Mouse (Mus musculus) heart, embryonic 16.5 days (tissue): Measurements from ENCODE around the gene Pold1. TPM values are rescaled to one million over a fixed set of nuclear protein-coding genes. Genes with fewer than 3 reads are reported as not detected.

Experiments used
- ATAC-seq: fragments of 200-750 bp; cut with Nextera tagmentation; replicated peaks from 2 replicates; pipeline ENCODE4 v1.8.0; 2017; ENCODE audit warnings: moderate number of reproducible peaks; ENCODE audit not compliant: insufficient read depth, low FRiP score; ENCODE audit errors: extremely low read depth
- H3K27ac ChIP-seq: fragments of 300-500 bp; sonication (generic); 2 replicates; pipeline ENCODE4 v1.5.1; 2014; ENCODE audit warnings: mild to moderate bottlenecking, low read length, control low read depth, moderate library complexity
- H3K27me3 ChIP-seq: fragments of 300-500 bp; sonication (generic); 2 replicates; pipeline ENCODE4 v1.6.1; 2014; ENCODE audit warnings: low read length, mixed read lengths; ENCODE audit not compliant: control insufficient read depth, insufficient read depth
- H3K36me3 ChIP-seq: fragments of 300-500 bp; sonication (generic); 2 replicates; pipeline ENCODE4 v1.6.1; 2014; ENCODE audit not compliant: control insufficient read depth, insufficient read depth
- H3K4me1 ChIP-seq: fragments of 300-500 bp; sonication (generic); 2 replicates; pipeline ENCODE4 v1.6.1; 2014; ENCODE audit warnings: low read length, mixed read lengths; ENCODE audit not compliant: control insufficient read depth, insufficient read depth
- H3K4me2 ChIP-seq: fragments of 300-500 bp; sonication (generic); 2 replicates; pipeline ENCODE4 v1.6.1; 2014; ENCODE audit warnings: low read depth, mild to moderate bottlenecking, control low read depth, low read length
- H3K4me3 ChIP-seq: fragments of 300-500 bp; sonication (generic); 2 replicates; pipeline ENCODE4 v1.5.1; 2014; ENCODE audit warnings: mild to moderate bottlenecking, control low read depth, low read length
- H3K9ac ChIP-seq: fragments of 300-500 bp; sonication (generic); 2 replicates; pipeline ENCODE4 v1.6.1; 2014; ENCODE audit warnings: low read length, control low read depth
- H3K9me3 ChIP-seq: fragments of 300-500 bp; sonication (generic); replicated peaks from 2 replicates; pipeline ENCODE4 v1.6.1; 2016; ENCODE audit warnings: low read length; ENCODE audit not compliant: control insufficient read depth
- WGBS: fragments of 180-500 bp; shearing (Covaris S2); extraction: QIAGEN DNeasy Blood & Tissue Kit; methylation state at CpG from one replicate; pipeline ENCODE4 v1.1.7; 2014; 5-methylcytosine and 5-hydroxymethylcytosine counted together
- polyA plus RNA-seq: library from polyadenylated mRNA; unstranded; fragments of >200 nt; fragmentation: Nextera tagmentation; extraction: Ambion mirVana; gene quantifications from 2 replicates; pipeline ENCODE4 v1.2.1, GENCODE M21; 2015

Gene Pold1
- polyA plus RNA-seq, 1 experiment from 2014 or later, result 70.5 TPM

DNA sequence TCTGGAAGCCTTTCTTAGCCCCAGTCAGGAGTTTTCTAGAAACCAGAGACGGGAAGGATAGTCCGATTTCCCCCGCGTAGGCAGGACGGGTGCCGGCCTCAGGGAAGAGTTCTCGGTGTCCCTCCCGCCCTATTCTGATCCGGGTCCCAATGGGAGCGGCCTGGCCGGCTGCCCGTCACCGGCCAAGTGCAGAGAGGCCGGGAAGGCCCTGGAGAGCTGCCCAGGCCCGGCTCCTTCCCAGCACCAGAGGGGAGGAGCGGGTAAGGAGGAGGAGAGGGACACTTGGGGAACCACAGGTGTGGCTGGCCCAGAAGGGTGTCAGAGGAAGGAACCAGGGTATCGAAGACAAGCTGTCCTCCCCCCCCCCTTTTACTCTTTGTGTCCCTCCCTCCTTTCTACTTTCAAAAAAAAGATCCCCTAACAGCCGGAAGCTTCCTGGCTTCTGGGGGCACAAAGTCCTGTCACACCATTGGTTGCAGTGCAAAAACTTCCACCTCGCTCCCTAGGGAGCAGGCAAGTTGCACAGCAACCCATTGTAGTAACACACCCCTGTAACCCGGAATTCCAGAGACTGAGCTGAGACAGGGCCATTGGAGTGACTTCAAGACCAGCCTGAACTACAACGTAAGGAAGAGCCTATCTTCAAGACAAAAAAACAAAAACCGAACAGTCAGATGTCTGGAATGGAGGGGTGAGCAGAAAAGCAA is 23.4 kb downstream of the Pold1 start:
- Histone ChIP-seq H3K9ac (peak overlapping the region; percentile 65), H3K27ac (peak overlapping the region; percentile 64), H3K36me3 (no peaks in the 10 kb centered on the region), H3K4me1 (peaks cover 17% of the 10 kb centered on the region), H3K4me2 (peak overlapping the region; percentile 62), H3K9me3 (no peaks in the 10 kb centered on the region), H3K4me3 (peak overlapping the region; percentile 29), H3K27me3 (peaks cover 37% of the 10 kb centered on the region)
- 18% methylated on average over 22 of the region's 22 CpGs for WGBS
- ATAC-seq, result peak; percentile 71

DNA sequence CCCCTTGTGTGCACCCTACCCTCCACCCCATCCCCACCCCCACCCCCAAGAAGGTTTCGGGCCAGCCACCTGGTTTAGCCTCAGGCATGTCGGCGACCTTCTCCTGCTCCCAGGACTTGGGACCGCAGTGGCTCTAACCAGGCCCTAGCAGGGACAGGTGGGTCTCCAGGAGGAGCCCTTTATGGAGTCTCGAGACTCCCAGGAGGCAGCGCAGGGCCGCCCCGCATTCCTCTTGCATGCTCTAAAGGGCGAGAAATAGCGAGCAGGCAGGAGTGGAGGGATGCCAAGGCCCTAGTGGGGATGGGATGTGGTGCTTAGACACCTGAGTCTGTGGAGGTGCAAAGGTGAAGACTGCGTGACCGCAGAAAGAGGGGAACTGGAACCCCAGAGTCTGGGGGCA is 24.1 kb downstream of the Pold1 start, which contains the start of gene Mybpc2:
TSS of gene Mybpc2 (minus strand) at position 155 of the 400 bp plus-strand sequence.
- H3K27me3 ChIP-seq, result peaks cover 37% of the 10 kb centered on the region
- ATAC-seq, result peak; percentile 38; the same call in 1 of the 2 replicates
- peak within 1 kb of the TSS; percentile 62 for H3K4me2 ChIP-seq
- peak within 1 kb of the TSS; percentile 29 for H3K4me3 ChIP-seq
- H3K36me3 ChIP-seq, result no peaks in the 10 kb centered on the region
- H3K9ac ChIP-seq, result peak within 1 kb of the TSS; percentile 65
- WGBS, result 25% methylated on average over 12 of the region's 12 CpGs
- peaks cover 17% of the 10 kb centered on the region for H3K4me1 ChIP-seq
- no peaks in the 10 kb centered on the region; the same call in 1 of the 2 replicates for H3K9me3 ChIP-seq
- peak within 1 kb of the TSS; percentile 64 for H3K27ac ChIP-seq

DNA sequence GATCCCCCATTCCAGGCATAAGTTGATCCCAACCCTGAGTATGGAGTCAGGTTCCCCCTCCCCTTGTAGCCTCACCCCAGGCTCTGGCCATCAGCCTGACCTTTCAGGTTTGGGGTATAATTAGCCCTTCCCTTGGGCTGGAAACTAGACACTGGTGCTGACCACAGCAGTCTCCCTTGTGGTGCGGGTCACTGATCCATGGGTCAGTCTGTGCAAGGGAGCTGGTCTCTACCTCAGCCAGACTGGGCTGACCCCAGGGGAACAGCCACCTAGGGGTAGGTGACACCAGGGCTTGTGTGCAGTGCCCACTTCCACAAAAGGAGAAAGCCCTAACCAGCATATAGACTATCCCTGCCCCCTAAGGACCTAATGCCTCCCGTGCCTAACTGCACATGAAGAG is 25.6 kb downstream of the Pold1 start:
- Histone ChIP-seq H3K27me3 (peaks cover 33% of the 10 kb centered on the region), H3K36me3 (no peaks in the 10 kb centered on the region), H3K9ac (no peak overlapping the region), H3K4me3 (no peak overlapping the region), H3K4me1 (peaks cover 17% of the 10 kb centered on the region), H3K4me2 (no peak overlapping the region), H3K9me3 (no peaks in the 10 kb centered on the region; the same call in 1 of the 2 replicates), H3K27ac (no peak overlapping the region)
- no peak for ATAC-seq
- WGBS, result 71% methylated on average over 2 of the region's 2 CpGs

DNA sequence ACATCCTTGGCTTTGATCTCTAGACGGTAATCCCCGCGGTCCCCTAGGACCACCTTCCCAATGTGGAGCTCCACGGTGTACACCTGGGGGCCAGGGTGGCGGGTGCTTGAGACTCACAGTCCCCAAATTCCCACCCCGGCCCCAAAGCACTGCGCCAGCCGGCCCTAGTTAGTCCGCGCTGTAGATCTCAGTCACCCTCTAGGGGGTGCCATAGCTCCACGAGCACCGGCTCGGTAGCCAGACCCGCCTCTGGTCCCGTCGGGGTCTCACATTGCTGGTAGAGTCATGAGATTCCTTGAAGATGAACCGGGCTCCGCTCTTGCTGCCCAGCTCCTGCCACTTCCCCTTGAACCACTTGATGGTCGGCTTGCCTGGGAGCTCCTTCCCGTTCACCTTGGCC is 26.9 kb downstream of the Pold1 start:
- Histone ChIP-seq H3K36me3 (no peaks in the 10 kb centered on the region), H3K4me2 (peak overlapping the region; percentile 16), H3K27me3 (peaks cover 31% of the 10 kb centered on the region), H3K27ac (no peak overlapping the region), H3K4me3 (0 out of 2 replicates have a peak overlapping the region, but pooled peaks have one; percentile 3), H3K9me3 (no peaks in the 10 kb centered on the region; the same call in 1 of the 2 replicates), H3K9ac (no peak overlapping the region), H3K4me1 (peaks cover 17% of the 10 kb centered on the region)
- 2% methylated on average over 20 of the region's 20 CpGs for WGBS
- ATAC-seq, result no peak

GRCm38 (mm10) chr7:44520990-44521389 is 27.7 kb downstream of the Pold1 start:
- WGBS, result 69% methylated on average over 3 of the region's 3 CpGs
- Histone ChIP-seq H3K9ac (no peak overlapping the region), H3K27ac (no peak overlapping the region), H3K9me3 (no peaks in the 10 kb centered on the region; the same call in 1 of the 2 replicates), H3K4me3 (no peak overlapping the region), H3K27me3 (peaks cover 31% of the 10 kb centered on the region), H3K4me1 (peaks cover 17% of the 10 kb centered on the region), H3K36me3 (no peaks in the 10 kb centered on the region), H3K4me2 (no peak overlapping the region)
- ATAC-seq, result no peak

GRCm38 (mm10) chr7:44519240-44519913 is 29.3 kb downstream of the Pold1 start:
- Histone ChIP-seq H3K4me1 (peaks cover 4% of the 10 kb centered on the region), H3K36me3 (no peaks in the 10 kb centered on the region), H3K27ac (no peak overlapping the region), H3K4me3 (no peak overlapping the region), H3K27me3 (peaks cover 31% of the 10 kb centered on the region), H3K4me2 (no peak overlapping the region), H3K9me3 (no peaks in the 10 kb centered on the region; the same call in 1 of the 2 replicates), H3K9ac (no peak overlapping the region)
- 62% methylated on average over 9 of the region's 9 CpGs for WGBS
- no peak for ATAC-seq

DNA sequence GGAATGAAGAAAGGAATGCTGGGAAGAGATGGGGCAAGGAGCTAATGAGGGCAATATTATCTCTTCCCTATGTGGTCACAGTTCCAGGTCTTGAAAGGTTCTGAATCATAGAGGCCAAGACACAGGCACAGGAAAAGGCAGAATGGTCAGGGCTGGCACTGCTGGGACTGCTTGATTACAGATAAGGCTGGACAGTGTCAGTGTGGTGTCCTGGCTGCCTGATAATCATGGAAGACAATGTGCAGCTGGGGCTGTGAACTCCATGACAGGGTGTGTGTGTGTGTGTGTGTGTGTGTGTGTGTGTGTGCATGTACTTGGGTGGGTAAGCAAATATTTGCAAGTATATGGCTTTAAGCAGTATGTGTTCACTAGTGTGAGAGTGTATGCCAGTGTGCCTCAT is 41.2 kb downstream of the Pold1 start:
- no peaks in the 10 kb centered on the region; the same call in 1 of the 2 replicates for H3K27me3 ChIP-seq
- no peaks in the 10 kb centered on the region for H3K36me3 ChIP-seq
- H3K9me3 ChIP-seq, result peaks cover 4% of the 10 kb centered on the region; the same call in 1 of the 2 replicates
- no peak overlapping the region for H3K9ac ChIP-seq
- H3K4me1 ChIP-seq, result no peaks in the 10 kb centered on the region
- no peak overlapping the region for H3K27ac ChIP-seq
- no peak overlapping the region for H3K4me2 ChIP-seq
- ATAC-seq, result no peak
- no peak overlapping the region for H3K4me3 ChIP-seq

DNA sequence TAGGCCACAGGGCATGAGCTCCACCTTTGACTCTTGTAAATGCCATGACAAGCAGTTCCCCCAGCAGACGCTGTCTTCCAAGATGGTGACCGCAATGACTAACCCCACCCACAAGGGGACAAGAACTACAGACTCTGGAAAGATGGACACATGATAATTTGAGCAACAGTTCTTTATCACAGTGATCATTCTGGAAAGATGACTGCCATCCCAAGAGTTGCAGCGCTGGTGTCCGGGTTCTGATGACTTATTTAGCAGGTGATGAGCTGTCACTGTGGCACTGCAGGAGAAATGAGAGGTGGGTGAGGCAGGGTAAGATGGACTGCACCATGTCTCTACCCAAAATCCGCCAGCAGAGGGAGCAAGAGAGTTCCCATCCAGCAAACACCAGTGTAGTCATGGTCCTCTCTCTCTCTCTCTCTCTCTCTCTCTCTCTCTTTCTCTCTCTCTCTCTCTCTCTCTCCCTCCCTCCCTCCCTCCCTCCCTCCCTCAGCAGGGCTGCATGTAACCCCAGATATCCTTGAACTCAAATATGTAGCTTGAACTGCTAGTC is 47.0 kb downstream of the Pold1 start:
- Histone ChIP-seq H3K4me2 (no peak overlapping the region), H3K9me3 (peaks cover 3% of the 10 kb centered on the region; the same call in 1 of the 2 replicates), H3K27me3 (peaks cover 3% of the 10 kb centered on the region; the same call in 1 of the 2 replicates), H3K36me3 (no peaks in the 10 kb centered on the region), H3K4me1 (peaks cover 4% of the 10 kb centered on the region; the same call in 1 of the 2 replicates), H3K4me3 (no peak overlapping the region), H3K9ac (no peak overlapping the region), H3K27ac (no peak overlapping the region)
- ATAC-seq, result no peak
- WGBS, result 28% methylated on average over 5 of the region's 5 CpGs

DNA sequence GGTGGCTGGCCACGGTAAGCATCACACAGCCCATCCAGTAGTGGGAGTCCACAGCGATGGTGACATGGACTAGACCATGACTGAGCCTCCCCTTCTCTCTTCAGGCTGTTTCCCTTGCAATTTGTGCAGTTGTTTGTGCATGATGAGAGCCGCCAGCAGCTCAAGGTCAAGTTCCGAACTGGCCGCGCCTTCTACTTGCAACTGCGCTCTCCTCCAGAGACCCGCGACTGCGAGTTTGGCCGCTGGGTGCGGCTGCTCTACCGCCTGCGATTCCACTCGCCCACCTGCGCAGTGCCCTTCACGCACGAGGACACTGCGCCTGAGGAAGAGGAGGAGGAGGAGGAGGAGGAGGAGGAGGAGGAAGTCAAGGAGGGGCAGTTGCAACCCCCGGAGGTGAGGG is 48.6 kb downstream of the Pold1 start:
- H3K9me3 ChIP-seq, result peaks cover 3% of the 10 kb centered on the region; the same call in 1 of the 2 replicates
- peaks cover 3% of the 10 kb centered on the region; the same call in 1 of the 2 replicates for H3K27me3 ChIP-seq
- H3K4me2 ChIP-seq, result no peak overlapping the region
- no peak overlapping the region for H3K27ac ChIP-seq
- peaks cover 12% of the 10 kb centered on the region for H3K4me1 ChIP-seq
- 57% methylated on average over 20 of the region's 20 CpGs for WGBS
- no peaks in the 10 kb centered on the region for H3K36me3 ChIP-seq
- no peak overlapping the region for H3K9ac ChIP-seq
- H3K4me3 ChIP-seq, result no peak overlapping the region
- ATAC-seq, result no peak
